Mouse (Mus musculus) hindbrain, embryonic 13.5 days (tissue): ENCODE data around the gene Tbc1d30. TPM values are rescaled to one million over a fixed set of nuclear protein-coding genes. Genes with fewer than 3 reads are reported as not detected.
A peak's percentile ranks its signal among the peaks of the same experiment; 100 is the strongest.
"Not testable (repeated sequence)": the region's sequence is repeated elsewhere in the genome, so short reads cannot be mapped to it uniquely, and the experiment has no call there.

Experiments used
- ATAC-seq: fragments of 200-750 bp; cut with Nextera tagmentation; 2 replicates; pipeline ENCODE4 v1.8.0; 2017; ENCODE audit warnings: moderate TSS enrichment; ENCODE audit not compliant: low FRiP score
- H3K27ac ChIP-seq: fragments of 300-500 bp; sonication (generic); 2 replicates; pipeline ENCODE4 v1.5.1; 2015; ENCODE audit warnings: inconsistent platforms, mild to moderate bottlenecking, moderate library complexity
- H3K27me3 ChIP-seq: fragments of 300-500 bp; sonication (generic); 2 replicates; pipeline ENCODE4 v1.6.1; 2015; ENCODE audit warnings: mild to moderate bottlenecking, inconsistent platforms
- H3K36me3 ChIP-seq: fragments of 300-500 bp; sonication (generic); 2 replicates; pipeline ENCODE4 v1.6.1; 2015; ENCODE audit warnings: mild to moderate bottlenecking, inconsistent platforms
- H3K4me1 ChIP-seq: fragments of 300-500 bp; sonication (generic); replicated peaks from 2 replicates; pipeline ENCODE4 v1.6.1; 2015; ENCODE audit warnings: inconsistent platforms
- H3K4me2 ChIP-seq: fragments of 300-500 bp; sonication (generic); 2 replicates; pipeline ENCODE4 v1.6.1; 2015; ENCODE audit warnings: inconsistent platforms, mild to moderate bottlenecking, moderate library complexity
- H3K4me3 ChIP-seq: fragments of 300-500 bp; sonication (generic); 2 replicates; pipeline ENCODE4 v1.5.1; 2015; ENCODE audit warnings: mild to moderate bottlenecking, inconsistent platforms
- H3K9ac ChIP-seq: fragments of 300-500 bp; sonication (generic); 2 replicates; pipeline ENCODE4 v1.6.1; 2015; ENCODE audit warnings: mild to moderate bottlenecking, inconsistent platforms
- H3K9me3 ChIP-seq: fragments of 300-500 bp; sonication (generic); 2 replicates; pipeline ENCODE4 v1.6.1; 2016; ENCODE audit warnings: inconsistent platforms
- WGBS: fragments of 180-500 bp; shearing (Covaris S2); methylation state at CpG from one replicate; pipeline ENCODE4 v1.1.7; 2015; 5-methylcytosine and 5-hydroxymethylcytosine counted together
- polyA plus RNA-seq: library from polyadenylated mRNA; unstranded; fragments of >200 nt; fragmentation: Nextera tagmentation; extraction: Ambion mirVana; gene quantifications from 2 replicates; pipeline ENCODE4 v1.2.1, GENCODE M21; 2015

Tbc1d30 gene
- polyA plus RNA-seq, 1 experiment from 2014 or later, result 12.6 TPM

- no peak overlapping the region for H3K27ac ChIP-seq
- peaks cover 30% of the 10 kb centered on the region for H3K4me1 ChIP-seq
- no peak overlapping the region for H3K4me3 ChIP-seq
- H3K36me3 ChIP-seq, result peaks cover 2% of the 10 kb centered on the region; the same call in 1 of the 2 replicates
- H3K27me3 ChIP-seq, result no peaks in the 10 kb centered on the region
- 84% methylated on average over 8 of the region's 8 CpGs for WGBS
- H3K4me2 ChIP-seq, result no peak overlapping the region
- ATAC-seq, result no peak
- no peak overlapping the region for H3K9ac ChIP-seq
- H3K9me3 ChIP-seq, result 0 out of 2 replicates have a peak, but pooled peaks cover 3% of the 10 kb centered on the region
Observed at GRCm38 (mm10) chr10:121363201-121363600, 12.1 kb upstream of the Tbc1d30 start.

GRCm38 (mm10) chr10:121360358-121360757 lies 9.3 kb upstream of the Tbc1d30 start:
- 0 out of 2 replicates have a peak, but pooled peaks cover 3% of the 10 kb centered on the region for H3K9me3 ChIP-seq
- H3K27me3 ChIP-seq, result no peaks in the 10 kb centered on the region
- H3K9ac ChIP-seq, result no peak overlapping the region
- H3K4me2 ChIP-seq, result no peak overlapping the region
- H3K4me3 ChIP-seq, result no peak overlapping the region
- ATAC-seq, result no peak
- peaks cover 5% of the 10 kb centered on the region for H3K4me1 ChIP-seq
- H3K36me3 ChIP-seq, result no peaks in the 10 kb centered on the region
- H3K27ac ChIP-seq, result no peak overlapping the region
- 93% methylated on average over 2 of the region's 2 CpGs for WGBS

- Histone ChIP-seq H3K27me3 (peaks cover 46% of the 10 kb centered on the region), H3K4me3 (peak overlapping the region; percentile 52), H3K9ac (no peak overlapping the region), H3K27ac (no peak overlapping the region), H3K36me3 (no peaks in the 10 kb centered on the region), H3K4me1 (peaks cover 16% of the 10 kb centered on the region), H3K4me2 (peak overlapping the region; percentile 86), H3K9me3 (0 out of 2 replicates have a peak, but pooled peaks cover 5% of the 10 kb centered on the region)
- ATAC-seq, result no peak
- 37% methylated on average over 15 of the region's 15 CpGs for WGBS
Observed at GRCm38 (mm10) chr10:121351692-121352290, 713 bp upstream of the Tbc1d30 start.

- peaks cover 16% of the 10 kb centered on the region for H3K4me1 ChIP-seq
- no peak overlapping the region for H3K27ac ChIP-seq
- H3K27me3 ChIP-seq, result peaks cover 48% of the 10 kb centered on the region
- WGBS, result under 1% methylated on average over 35 of the region's 35 CpGs
- H3K9ac ChIP-seq, result peak overlapping the region; percentile 68
- peak overlapping the region; percentile 52 for H3K4me3 ChIP-seq
- peak; percentile 39 for ATAC-seq
- peak overlapping the region; percentile 86 for H3K4me2 ChIP-seq
- 0 out of 2 replicates have a peak, but pooled peaks cover 5% of the 10 kb centered on the region for H3K9me3 ChIP-seq
- no peaks in the 10 kb centered on the region for H3K36me3 ChIP-seq
Observed at GRCm38 (mm10) chr10:121350357-121351065, 567 bp downstream of the Tbc1d30 start.

GRCm38 (mm10) chr10:121349244-121349643 lies 1.8 kb downstream of the Tbc1d30 start:
- no peak overlapping the region for H3K4me3 ChIP-seq
- ATAC-seq, result no peak
- peaks cover 48% of the 10 kb centered on the region for H3K27me3 ChIP-seq
- H3K4me2 ChIP-seq, result no peak overlapping the region
- no peak overlapping the region for H3K27ac ChIP-seq
- no peak overlapping the region for H3K9ac ChIP-seq
- 60% methylated on average over 5 of the region's 5 CpGs for WGBS
- H3K36me3 ChIP-seq, result no peaks in the 10 kb centered on the region
- no peaks in the 10 kb centered on the region for H3K9me3 ChIP-seq
- H3K4me1 ChIP-seq, result peaks cover 16% of the 10 kb centered on the region

- H3K4me1 ChIP-seq, result peaks cover 15% of the 10 kb centered on the region
- 77% methylated on average over 6 of the region's 6 CpGs for WGBS
Observed at GRCm38 (mm10) chr10:121343867-121344266, 7.2 kb downstream of the Tbc1d30 start.

GRCm38 (mm10) chr10:121342260-121342659 lies 8.8 kb downstream of the Tbc1d30 start:
- H3K4me1 ChIP-seq, result peaks cover 15% of the 10 kb centered on the region

More at GRCm38 (mm10) chr10:121343867-121344266, 7.2 kb downstream of the Tbc1d30 start:
- Histone ChIP-seq H3K27ac (no peak overlapping the region), H3K9me3 (no peaks in the 10 kb centered on the region), H3K4me2 (no peak overlapping the region), H3K27me3 (peaks cover 10% of the 10 kb centered on the region), H3K4me3 (no peak overlapping the region), H3K36me3 (no peaks in the 10 kb centered on the region), H3K9ac (no peak overlapping the region)
- no peak for ATAC-seq

GRCm38 (mm10) chr10:121340754-121341593 lies 10.1 kb downstream of the Tbc1d30 start:
- Histone ChIP-seq H3K36me3 (no peaks in the 10 kb centered on the region), H3K9me3 (no peaks in the 10 kb centered on the region), H3K9ac (0 out of 2 replicates have a peak overlapping the region, but pooled peaks have one; percentile 15), H3K27ac (peak overlapping the region; percentile 26; the same call in 1 of the 2 replicates), H3K4me1 (peaks cover 15% of the 10 kb centered on the region), H3K4me3 (no peak overlapping the region), H3K27me3 (no peaks in the 10 kb centered on the region), H3K4me2 (no peak overlapping the region)
- 51% methylated on average over 11 of the region's 11 CpGs for WGBS
- peak; percentile 88 for ATAC-seq

More at GRCm38 (mm10) chr10:121342260-121342659, 8.8 kb downstream of the Tbc1d30 start:
- H3K4me3 ChIP-seq, result no peak overlapping the region
- no peak for ATAC-seq
- H3K27ac ChIP-seq, result no peak overlapping the region
- no peak overlapping the region for H3K4me2 ChIP-seq
- 99% methylated on average over 10 of the region's 10 CpGs for WGBS
- H3K36me3 ChIP-seq, result no peaks in the 10 kb centered on the region
- no peak overlapping the region for H3K9ac ChIP-seq
- 0 out of 2 replicates have a peak, but pooled peaks cover 5% of the 10 kb centered on the region for H3K27me3 ChIP-seq
- no peaks in the 10 kb centered on the region for H3K9me3 ChIP-seq

GRCm38 (mm10) chr10:121336536-121336935 lies 14.5 kb downstream of the Tbc1d30 start:
- WGBS, result 76% methylated on average over 14 of the region's 14 CpGs
- not testable (repeated sequence) for H3K9me3 ChIP-seq, H3K27me3 ChIP-seq, H3K4me2 ChIP-seq, H3K4me3 ChIP-seq, ATAC-seq, H3K9ac ChIP-seq, H3K27ac ChIP-seq, H3K36me3 ChIP-seq
- peaks cover 15% of the 10 kb centered on the region for H3K4me1 ChIP-seq

GRCm38 (mm10) chr10:121334576-121334975 lies 16.5 kb downstream of the Tbc1d30 start:
- H3K27ac ChIP-seq, result no peak overlapping the region
- no peaks in the 10 kb centered on the region for H3K4me1 ChIP-seq
- no peaks in the 10 kb centered on the region for H3K36me3 ChIP-seq
- H3K4me2 ChIP-seq, result no peak overlapping the region
- no peaks in the 10 kb centered on the region for H3K27me3 ChIP-seq
- no peaks in the 10 kb centered on the region for H3K9me3 ChIP-seq
- 77% methylated on average over 3 of the region's 3 CpGs for WGBS
- H3K4me3 ChIP-seq, result no peak overlapping the region
- no peak overlapping the region for H3K9ac ChIP-seq
- no peak for ATAC-seq

- Histone ChIP-seq H3K4me2 (no peak overlapping the region), H3K4me1 (no peaks in the 10 kb centered on the region)
- 12% methylated on average over 7 of the region's 7 CpGs for WGBS
Observed at GRCm38 (mm10) chr10:121330940-121331339, 20.1 kb downstream of the Tbc1d30 start.

GRCm38 (mm10) chr10:121329586-121329985 lies 21.5 kb downstream of the Tbc1d30 start:
- Histone ChIP-seq H3K4me3 (no peak overlapping the region), H3K27ac (no peak overlapping the region), H3K9ac (no peak overlapping the region), H3K4me2 (no peak overlapping the region), H3K4me1 (no peaks in the 10 kb centered on the region), H3K27me3 (no peaks in the 10 kb centered on the region), H3K36me3 (no peaks in the 10 kb centered on the region), H3K9me3 (peaks cover 5% of the 10 kb centered on the region)
- 85% methylated on average over 4 of the region's 4 CpGs for WGBS
- no peak for ATAC-seq

More at GRCm38 (mm10) chr10:121330940-121331339, 20.1 kb downstream of the Tbc1d30 start:
- ATAC-seq, result no peak
- H3K36me3 ChIP-seq, result no peaks in the 10 kb centered on the region
- H3K27me3 ChIP-seq, result no peaks in the 10 kb centered on the region
- H3K9ac ChIP-seq, result no peak overlapping the region
- no peak overlapping the region for H3K27ac ChIP-seq
- no peak overlapping the region for H3K4me3 ChIP-seq
- peaks cover 5% of the 10 kb centered on the region for H3K9me3 ChIP-seq
